8 mouse cellular contexts compared by ENCODE assay signal in the genomic region with DNA sequence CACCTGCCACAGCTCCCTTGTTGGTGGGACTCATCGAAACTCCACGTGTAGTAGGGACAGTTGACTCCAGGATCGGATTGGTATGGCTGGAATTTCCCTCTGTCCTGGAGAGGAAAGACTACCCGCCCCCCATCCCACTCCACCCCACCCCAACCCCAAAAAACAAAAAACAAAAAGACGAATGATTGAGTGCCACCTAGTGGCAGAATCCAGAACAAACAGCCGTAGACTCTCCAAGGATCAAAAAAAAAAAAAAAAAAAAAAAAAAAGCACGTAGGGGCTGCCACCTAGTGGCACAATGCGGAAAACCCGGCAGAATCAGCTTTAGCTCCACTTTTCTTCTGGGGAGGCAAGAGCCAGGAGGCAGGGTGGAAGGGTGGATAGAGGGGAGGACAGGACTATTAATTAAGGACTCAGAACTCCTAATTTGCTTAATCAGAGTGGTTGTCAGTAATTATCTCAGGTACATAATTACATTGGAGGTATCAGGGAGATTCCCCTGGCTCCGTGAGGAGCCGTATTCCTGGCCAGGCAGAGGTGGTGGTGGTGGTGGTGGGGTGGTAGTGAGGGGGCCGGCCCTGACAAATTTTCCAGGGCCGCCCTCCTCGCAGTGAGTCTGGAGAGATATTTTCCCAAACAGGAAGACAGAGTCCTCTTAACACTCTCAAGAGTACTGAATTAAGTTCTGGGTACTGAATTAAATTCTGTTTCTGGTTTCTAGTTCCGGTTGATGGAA.
DNase-seq lines count a peak whose midpoint lies in the region; ATAC-seq and TF ChIP-seq lines count a peak whose summit lies in the region.

No protein-coding gene starts in this region.

- peak; percentile 89 for TF ChIP-seq CTCF in E14TG2a.4 (conservative IDR thresholded peaks at IDR 0.05; ENCODE audit: low read length)
- peak; percentile 75 for TF ChIP-seq CTCF in heart, postnatal 0 days (IDR thresholded peaks at IDR 0.05; ENCODE audit: low read depth)

- H3K27ac ChIP-seq in embryonic facial prominence, embryonic 14.5 days (replicated peaks; ENCODE audit: low read depth, low read length), result no peak overlapping the region
- H3K27ac ChIP-seq in heart, postnatal 0 days (ENCODE audit: low read depth), result no peak overlapping the region
- no peak overlapping the region for H3K27ac ChIP-seq in lung, embryonic 16.5 days (ENCODE audit: low read length)

- peak overlapping the region; percentile 66 for H3K4me2 ChIP-seq in embryonic facial prominence, embryonic 14.5 days (ENCODE audit: low read depth, low read length)
- peak overlapping the region; percentile 61 for H3K4me2 ChIP-seq in heart, postnatal 0 days (ENCODE audit: low read depth, low read length)
- peak overlapping the region; percentile 64 for H3K4me2 ChIP-seq in lung, embryonic 16.5 days (ENCODE audit: low read depth, low read length)

- peak; percentile 46 for ATAC-seq in embryonic facial prominence, embryonic 14.5 days (ENCODE audit: low read depth)
- ATAC-seq in heart, postnatal 0 days (ENCODE audit: insufficient read depth, low read depth), result peak; percentile 75
- peak; percentile 66 for ATAC-seq in lung, embryonic 16.5 days (ENCODE audit: low read depth)

- no peaks in the 10 kb centered on the region for H3K36me3 ChIP-seq in E14TG2a.4 (ENCODE audit: insufficient read depth, low read length)
- H3K36me3 ChIP-seq in embryonic facial prominence, embryonic 14.5 days (ENCODE audit: control insufficient read depth, insufficient read depth, low read length), result no peaks in the 10 kb centered on the region
- H3K36me3 ChIP-seq in heart, postnatal 0 days (replicated peaks; ENCODE audit: control insufficient read depth, insufficient read depth, low read length), result no peaks in the 10 kb centered on the region
- no peaks in the 10 kb centered on the region for H3K36me3 ChIP-seq in lung, embryonic 16.5 days (ENCODE audit: control insufficient read depth, insufficient read depth, low read length)

- peak overlapping the region; percentile 32; the same call in 1 of the 2 replicates for H3K9ac ChIP-seq in embryonic facial prominence, embryonic 14.5 days (ENCODE audit: low read depth, low read length)
- 0 out of 2 replicates have a peak overlapping the region, but pooled peaks have one; percentile 20 for H3K9ac ChIP-seq in heart, postnatal 0 days (replicated peaks; ENCODE audit: low read depth, low read length)
- H3K9ac ChIP-seq in lung, embryonic 16.5 days (ENCODE audit: low read length), result no peak overlapping the region

- TF ChIP-seq EP300 in heart, postnatal 0 days (IDR thresholded peaks at IDR 0.05; ENCODE audit: low read depth), result no peak

- peaks cover 10% of the 10 kb centered on the region for H3K4me1 ChIP-seq in E14TG2a.4 (replicated peaks; ENCODE audit: low read depth, low read length)
- 0 out of 2 replicates have a peak, but pooled peaks cover 8% of the 10 kb centered on the region for H3K4me1 ChIP-seq in embryonic facial prominence, embryonic 14.5 days (ENCODE audit: control insufficient read depth, insufficient read depth, low read length)
- H3K4me1 ChIP-seq in heart, postnatal 0 days (ENCODE audit: control insufficient read depth, insufficient read depth), result no peaks in the 10 kb centered on the region
- H3K4me1 ChIP-seq in lung, embryonic 16.5 days (replicated peaks; ENCODE audit: control insufficient read depth, insufficient read depth, low read length), result peaks cover 4% of the 10 kb centered on the region; the same call in 1 of the 2 replicates

- H3K9me3 ChIP-seq in E14TG2a.4 (ENCODE audit: low read length), result no peaks in the 10 kb centered on the region
- no peaks in the 10 kb centered on the region for H3K9me3 ChIP-seq in embryonic facial prominence, embryonic 14.5 days (ENCODE audit: control insufficient read depth, low read length)
- H3K9me3 ChIP-seq in heart, postnatal 0 days (replicated peaks; ENCODE audit: control insufficient read depth, low read length), result no peaks in the 10 kb centered on the region
- no peaks in the 10 kb centered on the region for H3K9me3 ChIP-seq in lung, embryonic 16.5 days (ENCODE audit: control insufficient read depth, low read length)

- H3K27me3 ChIP-seq in E14TG2a.4 (ENCODE audit: insufficient read depth, low read length), result peaks cover 8% of the 10 kb centered on the region; the same call in 1 of the 2 replicates
- no peaks in the 10 kb centered on the region for H3K27me3 ChIP-seq in embryonic facial prominence, embryonic 14.5 days (replicated peaks; ENCODE audit: control insufficient read depth, insufficient read depth, low read length)
- no peaks in the 10 kb centered on the region for H3K27me3 ChIP-seq in heart, postnatal 0 days (ENCODE audit: control insufficient read depth, insufficient read depth, low read length)
- no peaks in the 10 kb centered on the region for H3K27me3 ChIP-seq in lung, embryonic 16.5 days (ENCODE audit: control insufficient read depth, insufficient read depth, low read depth, low read length)

- H3K4me3 ChIP-seq in E14TG2a.4 (replicated peaks; ENCODE audit: low read length), result peak overlapping the region; percentile 39; the same call in 1 of the 2 replicates
- peak overlapping the region; percentile 30 for H3K4me3 ChIP-seq in embryonic facial prominence, embryonic 14.5 days (ENCODE audit: low read depth, low read length)
- H3K4me3 ChIP-seq in heart, postnatal 0 days (ENCODE audit: low read depth, low read length), result peak overlapping the region; percentile 34
- peak overlapping the region; percentile 37 for H3K4me3 ChIP-seq in lung, embryonic 16.5 days (ENCODE audit: low read length)

- 23% methylated on average over 14 of the region's 15 CpGs for WGBS in embryonic facial prominence, embryonic 14.5 days
- WGBS in heart, postnatal 0 days, result 23% methylated on average over 15 of the region's 15 CpGs
- WGBS in lung, embryonic 16.5 days, result 21% methylated on average over 15 of the region's 15 CpGs

- DNase-seq in adrenal gland, postnatal 36 days, result peak; percentile 38 to 72
- DNase-seq in embryonic facial prominence, embryonic 14.5 days (ENCODE audit: low spot score), result peak; percentile 84
- DNase-seq in heart, postnatal 0 days (ENCODE audit: low spot score), result peak; percentile 70
- DNase-seq in kidney, postnatal 25 days, result peak; percentile 56 to 83
- DNase-seq in ovary, postnatal 14 days (ENCODE audit: low spot score), result peak; percentile 49
- peak; percentile 77 for DNase-seq in thymus, postnatal 4 days
